Mouse (Mus musculus) MEL (cell line): ENCODE results near the gene Spns2.

ENCODE experiments used
- CTCF ChIP-seq, 3 experiments: IDR thresholded peaks in 2 of 3; conservative IDR thresholded peaks in 1 of 3; 2 replicates each; pipeline ENCODE4 v1.5.1; 2011 to 2012; ENCODE audit warnings: low read length in 3 of 3, low read depth in 2 of 3, mild to moderate bottlenecking in 2 of 3, improper control_type of control experiment in 1 of 3, inconsistent platforms in 1 of 3, mixed read lengths in 1 of 3, moderate library complexity in 1 of 3; ENCODE audit not compliant: control insufficient read depth in 1 of 3, insufficient read depth in 1 of 3, poor library complexity in 1 of 3, severe bottlenecking in 1 of 3
- EP300 ChIP-seq, 2 experiments: IDR thresholded peaks; 2 replicates each; pipeline ENCODE4 v1.6.1; 2011; ENCODE audit warnings: improper control_type of control experiment in 2 of 2, low read length in 2 of 2, low read depth in 1 of 2, mild to moderate bottlenecking in 1 of 2
- GATA1 ChIP-seq: IDR thresholded peaks from 2 replicates; pipeline ENCODE4 v1.6.1; 2011; ENCODE audit warnings: low read depth, low read length, improper control_type of control experiment
- JUND ChIP-seq: IDR thresholded peaks from 2 replicates; pipeline ENCODE4 v1.6.1; 2011; ENCODE audit warnings: low read depth, mild to moderate bottlenecking, improper control_type of control experiment, low read length
- POLR2A ChIP-seq, 2 experiments: IDR thresholded peaks; 2 replicates each; pipeline ENCODE4 v1.6.1; 2011 to 2012; ENCODE audit warnings: low read length in 2 of 2, mild to moderate bottlenecking in 2 of 2, control low read depth in 1 of 2, improper control_type of control experiment in 1 of 2, low read depth in 1 of 2, moderate library complexity in 1 of 2; ENCODE audit not compliant: control insufficient read depth in 1 of 2, insufficient read depth in 1 of 2, poor library complexity in 1 of 2
- POLR2AphosphoS2 ChIP-seq: IDR thresholded peaks from 2 replicates; pipeline ENCODE4 v1.6.1; 2011; ENCODE audit warnings: low read length, improper control_type of control experiment

DNA sequence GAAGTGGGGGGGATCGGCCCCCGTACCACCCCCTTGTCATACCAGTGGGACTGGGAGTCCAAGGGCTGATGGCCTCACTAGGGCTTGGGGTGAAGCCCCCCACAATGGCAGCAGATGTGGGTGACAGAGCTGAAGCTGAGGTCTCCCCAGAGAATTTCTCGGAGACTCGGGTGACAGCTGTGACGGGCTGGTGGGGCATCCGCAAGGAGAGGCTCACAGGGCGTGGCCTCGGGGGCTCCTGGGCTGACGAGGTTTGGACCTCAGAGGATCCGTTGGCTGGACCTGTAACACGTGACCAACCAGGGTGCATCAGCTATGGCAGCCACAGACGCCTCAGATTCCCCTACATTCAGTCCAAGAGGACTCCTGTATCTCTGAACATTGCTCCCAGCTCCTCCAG is 86.7 kb downstream of the Spns2 start:
- TF ChIP-seq CTCF (IDR thresholded peaks at IDR 0.05 in 2 of 3, conservative IDR thresholded peaks at IDR 0.05 in 1 of 3; ENCODE audit: control insufficient read depth in 1 of 3, insufficient read depth in 1 of 3, low read depth in 2 of 3, low read length in 3 of 3, poor library complexity in 1 of 3, severe bottlenecking in 1 of 3) (no peak), EP300 (IDR thresholded peaks at IDR 0.05; ENCODE audit: low read depth in 1 of 2, low read length in 2 of 2) (no peak), POLR2AphosphoS2 (no peak), JUND (no peak), GATA1 (no peak), POLR2A (IDR thresholded peaks at IDR 0.05; ENCODE audit: control insufficient read depth in 1 of 2, insufficient read depth in 1 of 2, low read depth in 1 of 2, low read length in 2 of 2, poor library complexity in 1 of 2) (no peak)
